Mouse (Mus musculus) adrenal gland, adult 8-10 months (tissue): ENCODE measurements around the gene Gm20458. TPM values are rescaled to one million over a fixed set of nuclear protein-coding genes. Genes with fewer than 3 reads are reported as not detected.
A peak's percentile ranks its signal among the peaks of the same experiment; 100 is the strongest.

Experiments
- DNase-seq: peaks from one replicate; pipeline ENCODE4 v3.0.0; 2022
- total RNA-seq, 4 experiments: library from RNA; stranded (reverse); gene quantifications; 2 replicates each; pipeline ENCODE4 v1.2.4; 2022

Gm20458 gene
- total RNA-seq, 4 experiments from 2014 or later = 2.3 to 7.3 (median 4.6) TPM; not detected in 1

DNA sequence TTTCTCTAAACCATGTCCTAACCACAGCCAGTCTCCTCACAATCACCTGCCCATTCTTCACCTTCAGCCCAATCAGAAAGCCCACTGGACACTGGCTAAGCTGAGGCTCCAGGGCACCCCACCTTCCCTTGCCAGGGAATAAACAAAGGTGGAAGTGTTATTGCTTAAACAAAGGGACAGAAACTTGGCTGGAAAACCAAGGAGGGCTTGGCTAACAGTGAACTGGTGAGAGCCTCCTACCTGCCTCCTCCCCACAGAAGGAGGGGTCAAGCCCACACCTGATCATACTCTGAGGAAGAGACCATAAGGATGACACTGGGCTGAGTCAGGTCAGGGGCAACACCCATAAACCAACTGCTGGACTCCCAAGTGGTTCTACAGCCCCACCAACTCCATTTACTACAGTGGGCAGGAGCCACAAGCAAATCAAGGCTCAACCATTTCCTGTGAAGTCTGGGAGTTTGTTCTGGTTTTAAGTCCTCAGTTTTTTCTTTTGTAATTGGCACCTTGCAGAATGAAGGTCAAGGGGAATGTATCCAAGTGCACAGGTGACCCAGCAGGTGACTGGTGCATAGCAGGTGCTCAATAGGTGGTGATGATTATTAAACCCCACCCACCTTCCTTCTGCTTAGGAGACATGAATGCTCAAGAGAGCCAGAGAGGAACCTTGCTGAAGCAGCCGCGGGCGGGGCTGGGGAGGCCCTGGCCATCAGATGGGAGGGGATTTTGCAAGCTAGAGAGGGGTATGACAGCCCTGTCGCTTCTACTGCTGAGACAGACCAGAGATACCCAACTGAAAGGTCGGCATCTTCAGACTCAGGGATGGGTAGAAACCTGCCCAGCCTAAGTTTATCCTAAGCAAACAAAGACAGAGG is 25.3 kb upstream of the Gm20458 start:
- no peak for DNase-seq

DNA sequence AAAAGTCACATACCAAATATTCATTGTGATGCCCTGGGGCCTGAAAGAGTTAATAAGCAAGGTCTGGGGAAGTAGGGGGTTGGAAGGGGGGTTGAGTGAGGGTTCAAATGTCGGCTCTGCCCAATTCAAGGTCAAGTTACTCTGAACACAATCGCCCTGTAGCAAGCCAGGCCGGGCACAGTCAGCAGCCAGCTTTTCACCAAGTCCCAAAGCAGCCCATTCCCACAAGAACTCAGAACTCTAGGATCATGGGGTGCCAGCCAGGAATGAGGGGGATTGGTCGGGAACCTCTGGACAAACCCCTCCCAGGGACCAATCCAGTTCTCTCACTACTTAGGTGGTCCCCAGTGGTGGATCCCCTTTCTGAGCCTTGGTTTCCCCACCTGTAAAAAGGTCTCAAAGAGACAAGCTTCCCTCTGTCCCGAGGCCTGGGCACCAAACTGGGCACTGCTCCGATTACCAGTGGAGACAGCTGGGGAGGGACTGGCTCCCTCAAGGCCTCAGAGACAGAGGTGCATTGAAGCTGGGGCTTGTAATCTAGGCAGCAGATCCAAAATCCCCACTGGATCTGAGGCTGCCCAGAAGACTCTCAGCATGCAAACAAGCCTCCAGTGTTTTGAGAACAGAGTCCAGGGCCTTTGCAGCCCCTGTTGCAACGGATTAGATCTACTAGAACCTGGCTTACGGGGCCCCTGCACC is 24.4 kb upstream of the Gm20458 start:
- DNase-seq = no peak

DNA sequence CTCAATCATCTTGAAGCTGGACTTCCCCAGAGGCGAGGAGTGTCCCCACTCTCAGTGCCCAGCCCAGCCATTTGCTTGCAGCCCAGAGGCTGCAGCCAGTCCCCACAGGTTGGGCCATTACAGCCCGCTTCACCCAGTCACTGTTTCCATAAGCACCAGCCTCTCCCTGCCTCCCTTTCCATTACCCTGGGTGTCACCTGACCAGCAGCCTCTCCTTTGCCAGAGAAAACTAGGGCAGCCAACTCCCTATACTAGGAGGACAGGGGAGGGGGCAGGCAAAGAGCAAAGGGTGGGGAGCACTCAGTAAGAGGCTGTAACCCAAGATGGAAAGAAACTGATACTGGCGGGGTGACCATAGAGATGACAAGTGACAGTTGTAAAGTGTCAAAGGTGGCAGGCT is 23.8 kb upstream of the Gm20458 start:
- no peak for DNase-seq

DNA sequence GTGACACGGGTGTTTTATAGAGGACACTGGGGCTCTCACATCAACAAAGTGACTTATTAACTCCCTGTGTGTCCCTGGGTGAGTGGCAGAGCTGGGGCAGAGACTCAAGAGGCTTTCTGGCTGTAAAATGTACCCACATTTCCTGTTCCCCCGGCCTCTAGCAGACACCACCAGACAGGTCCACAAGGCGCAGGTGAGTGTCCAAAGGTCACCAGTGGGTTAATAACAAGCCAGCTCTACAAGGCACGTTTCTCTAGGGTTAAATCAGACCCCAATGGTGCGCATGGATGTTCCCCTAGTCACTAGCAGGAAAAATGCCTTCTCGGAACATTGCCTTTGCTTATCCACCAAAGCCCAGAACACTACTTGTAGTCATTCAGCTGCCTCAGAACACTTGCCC is 23.1 kb upstream of the Gm20458 start:
- no peak for DNase-seq

DNA sequence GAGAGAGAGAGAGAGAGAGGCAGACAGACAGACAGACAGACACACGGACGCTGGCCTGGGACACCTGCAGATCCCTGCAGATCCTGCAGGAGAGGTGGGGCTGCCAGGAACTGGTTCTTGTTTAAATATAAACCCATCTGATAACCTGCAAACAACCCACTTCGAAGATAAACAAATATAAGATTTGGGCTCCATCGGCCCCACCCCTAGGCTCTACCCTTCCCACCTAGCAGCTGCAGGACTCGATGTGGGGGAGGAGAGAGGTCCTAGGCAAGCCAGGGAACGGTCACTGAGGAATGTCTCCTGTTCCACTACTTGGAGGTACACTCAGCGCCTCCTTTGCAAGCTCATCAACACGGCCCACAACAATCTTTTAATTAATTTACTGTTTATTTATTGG is 22.5 kb upstream of the Gm20458 start:
- DNase-seq = no peak

DNA sequence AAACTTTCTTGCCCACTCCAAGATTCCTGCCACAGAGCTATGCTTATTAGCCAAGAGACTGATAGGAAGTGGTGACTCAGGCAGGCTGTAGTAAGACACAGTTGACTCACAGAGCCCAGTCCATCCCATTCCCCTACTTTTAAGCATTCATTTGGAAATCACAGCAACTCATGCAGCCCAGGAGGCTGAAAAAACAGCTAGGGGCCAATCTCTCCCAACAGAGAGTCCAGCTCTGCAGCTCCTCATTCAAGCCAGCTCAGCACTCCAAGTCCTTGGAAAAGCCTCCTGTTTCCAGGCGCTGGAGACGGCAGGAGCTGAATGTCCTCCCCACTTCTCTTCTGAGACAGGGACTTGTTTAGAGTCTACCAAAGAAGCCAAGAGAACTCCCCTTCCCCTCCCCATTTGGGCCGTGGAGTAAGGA is 21.8 kb upstream of the Gm20458 start:
- no peak for DNase-seq

DNA sequence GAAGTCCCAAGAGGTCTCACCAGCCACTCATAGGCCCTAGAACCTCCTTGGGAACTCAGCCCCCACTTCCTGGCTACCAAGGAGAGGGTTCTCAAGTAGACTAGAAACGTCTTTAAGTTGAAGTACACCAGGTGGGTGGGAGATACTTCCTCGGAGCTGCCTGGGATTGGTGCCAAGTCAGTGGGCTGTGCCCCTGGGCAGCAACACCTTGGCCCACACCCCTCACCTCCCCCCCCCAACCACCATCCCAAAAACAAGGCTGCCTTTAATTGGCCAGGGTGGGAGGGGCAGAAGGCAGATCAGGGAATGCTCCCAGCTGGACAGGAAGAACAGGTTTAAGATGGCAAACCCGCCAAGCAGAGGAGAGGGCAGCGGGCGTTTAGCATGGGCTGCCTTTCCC is 20.5 kb upstream of the Gm20458 start:
- DNase-seq = no peak

DNA sequence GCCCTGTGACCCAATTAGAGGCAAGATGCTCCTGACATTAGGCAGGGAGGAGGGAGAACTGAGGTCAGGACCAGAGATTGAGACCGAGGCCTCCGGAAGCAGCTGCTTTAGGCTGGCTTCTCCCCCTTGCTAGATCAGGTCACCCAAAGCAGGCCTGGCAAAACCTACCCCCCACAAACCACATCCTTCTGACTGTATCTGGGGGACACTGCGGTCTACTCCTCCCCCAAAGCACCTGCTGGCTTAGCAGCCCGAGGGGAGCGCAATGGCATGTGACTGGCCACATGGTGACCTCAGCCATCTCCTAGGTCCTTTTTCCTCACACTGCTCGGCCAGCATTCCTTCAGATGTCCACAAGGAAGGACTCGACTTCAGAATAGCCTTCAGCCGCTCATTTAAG is 19.6 kb upstream of the Gm20458 start:
- DNase-seq = no peak

DNA sequence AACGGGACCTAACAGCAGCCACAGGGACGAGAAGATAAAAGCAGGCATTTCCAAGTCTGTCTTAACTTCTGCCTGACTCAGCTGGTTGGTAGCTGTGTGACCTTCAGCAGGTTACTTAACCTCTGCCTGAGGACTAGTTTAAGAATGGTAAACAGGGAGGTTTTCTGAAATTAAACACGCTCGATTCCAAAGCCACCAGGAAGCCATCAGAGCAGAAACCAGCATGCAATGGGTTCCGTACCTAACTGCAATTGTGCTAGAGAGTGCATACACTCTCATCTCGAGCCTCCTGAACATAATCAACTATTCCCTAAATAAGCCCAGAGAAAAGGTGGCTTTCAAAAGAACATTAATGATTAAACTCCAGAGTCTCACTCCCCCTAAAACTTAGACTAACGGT is 19.0 kb upstream of the Gm20458 start:
- DNase-seq = no peak

DNA sequence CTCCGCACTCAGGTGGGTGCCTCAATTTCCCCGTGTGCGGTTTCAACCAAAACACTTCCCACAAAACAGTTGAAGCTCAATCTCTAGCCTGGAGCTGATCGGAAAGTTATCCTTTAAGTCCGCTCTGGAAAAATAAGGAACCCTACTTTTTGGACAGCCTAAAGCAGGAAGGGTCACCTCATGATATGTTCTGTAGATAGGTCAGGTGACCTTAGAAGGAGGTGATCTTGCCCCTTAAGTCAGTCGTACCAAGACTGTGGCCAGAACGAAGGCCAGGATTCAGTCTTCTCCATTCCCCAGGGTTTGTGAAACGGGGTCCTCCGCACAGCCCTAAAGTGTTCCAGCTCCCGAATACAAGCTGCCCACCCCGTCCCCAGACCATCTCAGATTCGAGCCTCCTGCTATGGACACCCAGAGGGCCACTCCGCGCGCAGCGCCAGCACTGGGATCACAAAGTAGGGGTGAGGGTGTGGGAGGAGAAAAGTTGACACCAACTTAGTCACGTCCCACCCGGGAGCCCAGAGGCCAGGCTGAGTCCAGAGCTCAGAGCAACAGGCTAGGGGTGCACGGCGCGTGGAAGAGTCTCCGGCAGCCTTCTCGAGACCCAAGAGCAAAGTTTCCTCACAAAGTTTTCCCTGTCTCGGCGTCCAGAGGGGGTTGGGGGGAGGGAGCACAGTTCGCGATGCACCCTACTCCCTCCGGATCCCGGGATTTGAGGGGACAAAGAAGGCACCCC is 18.3 kb upstream of the Gm20458 start:
- no peak for DNase-seq

DNA sequence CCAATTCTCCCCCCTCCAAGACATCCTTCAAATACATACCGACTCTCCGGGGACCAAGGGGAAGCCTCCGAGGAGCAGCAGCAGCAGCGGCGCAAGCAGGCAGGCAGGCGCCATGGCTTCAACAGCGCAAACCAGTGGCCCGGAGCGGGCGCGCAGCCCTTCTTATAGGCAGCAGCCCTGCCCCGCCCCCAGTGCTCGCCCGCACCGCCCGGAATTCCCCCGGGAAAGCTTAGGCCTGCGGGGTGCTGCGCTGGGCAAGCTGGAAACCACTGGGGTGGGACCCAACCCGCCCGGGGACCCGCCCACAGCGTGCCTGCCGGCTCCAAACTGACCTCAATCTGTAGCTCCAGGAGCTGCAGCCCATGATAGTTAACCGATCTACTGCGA is 17.7 kb upstream of the Gm20458 start:
- DNase-seq = peak; percentile 86

DNA sequence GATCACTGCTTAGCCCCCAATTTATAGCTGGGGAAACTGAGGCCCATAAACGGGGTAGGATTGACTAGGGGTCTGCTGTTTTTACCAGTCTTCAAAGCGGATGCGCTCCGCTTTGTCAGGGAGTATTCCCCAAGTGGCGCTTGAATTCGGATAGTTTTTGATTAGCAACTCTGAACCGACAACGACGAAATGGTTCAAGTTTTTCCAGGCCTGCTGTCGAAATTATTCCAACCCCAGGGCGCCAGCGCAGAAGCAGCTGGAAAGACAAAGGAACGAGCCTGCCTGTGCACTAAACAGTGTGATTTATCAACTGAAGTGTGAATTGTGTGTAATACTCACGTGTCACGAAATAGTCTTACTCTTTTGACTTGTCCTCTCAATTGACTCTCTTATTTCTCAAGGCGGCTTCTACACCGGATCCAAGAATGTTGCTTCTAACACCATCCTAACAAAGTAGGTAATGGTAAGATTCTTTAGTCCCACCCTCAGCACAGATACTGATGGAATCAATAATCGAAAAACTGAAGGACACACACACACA is 17.2 kb upstream of the Gm20458 start, which contains the start of gene Sdc4:
Gene Sdc4 (minus strand): TSS at position 428 of the 541 bp plus-strand sequence.
- no peak for DNase-seq

DNA sequence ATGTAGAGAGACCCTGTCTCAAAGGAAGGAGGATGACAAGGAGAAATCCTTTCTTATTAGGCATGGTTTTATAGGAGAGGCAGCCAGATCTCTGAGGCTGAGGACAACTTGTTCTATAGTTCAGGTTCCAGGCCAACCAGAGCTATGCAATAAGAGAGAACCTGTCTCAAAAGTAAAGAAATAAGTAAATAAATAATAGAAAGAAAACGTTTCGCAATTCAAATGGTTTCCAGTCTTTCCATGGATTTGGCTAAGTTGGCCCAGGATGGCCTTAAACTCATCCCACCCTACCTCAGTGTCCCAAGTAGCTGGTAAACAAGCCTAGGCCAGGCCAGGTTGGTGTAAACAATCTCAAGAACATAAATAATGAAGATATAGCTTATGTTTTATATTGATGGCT is 16.1 kb upstream of the Gm20458 start:
- DNase-seq = no peak

DNA sequence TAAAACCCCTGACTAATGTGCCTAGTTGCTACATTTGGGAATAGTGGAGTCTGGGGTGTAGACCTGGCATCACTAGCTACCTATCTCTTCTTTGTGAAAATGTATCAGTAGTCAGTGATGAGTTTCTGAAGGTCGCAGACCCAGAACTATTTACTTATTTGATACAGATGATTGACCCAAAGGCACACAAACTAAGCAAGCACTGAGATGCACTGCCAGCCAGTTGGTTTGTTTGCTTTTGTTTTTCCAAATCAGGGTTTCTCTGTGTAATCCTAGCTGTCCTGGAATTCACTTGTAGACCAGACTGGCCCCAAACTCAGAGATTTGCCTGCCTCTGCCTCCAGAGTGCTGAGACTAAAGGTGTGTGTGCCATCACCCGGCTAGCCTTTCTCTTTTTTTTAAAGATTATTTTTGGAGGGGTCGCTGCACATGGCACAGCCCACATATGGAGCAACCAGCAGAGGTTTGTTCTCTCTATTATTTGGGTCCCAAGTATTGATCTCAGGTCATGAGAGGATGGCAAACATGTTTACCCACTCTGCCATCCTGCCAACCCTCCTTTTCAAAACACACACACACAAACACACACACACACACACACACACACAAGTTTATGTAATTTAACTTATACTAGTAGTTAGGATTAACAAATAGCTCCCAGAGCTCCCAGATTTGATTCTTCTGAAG is 15.2 kb upstream of the Gm20458 start:
- no peak for DNase-seq

DNA sequence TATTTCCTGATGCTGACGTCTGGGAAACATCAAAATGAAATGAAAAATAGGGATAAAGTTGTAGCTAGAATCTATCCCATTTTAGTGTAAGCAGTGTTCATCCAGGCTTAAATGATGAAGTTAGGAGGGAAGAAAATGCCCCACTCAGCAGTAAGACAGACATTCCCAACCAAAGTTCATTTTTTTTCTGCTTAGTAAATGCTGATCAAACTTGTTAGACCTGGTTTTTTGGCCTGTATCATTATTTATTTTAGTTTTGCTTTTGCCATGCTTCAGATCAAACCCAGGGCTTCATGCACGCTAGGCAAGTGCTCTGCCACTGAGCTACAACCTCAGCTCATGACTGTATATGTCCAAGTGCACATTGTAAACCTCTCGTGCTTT is 14.7 kb upstream of the Gm20458 start:
- DNase-seq = no peak

DNA sequence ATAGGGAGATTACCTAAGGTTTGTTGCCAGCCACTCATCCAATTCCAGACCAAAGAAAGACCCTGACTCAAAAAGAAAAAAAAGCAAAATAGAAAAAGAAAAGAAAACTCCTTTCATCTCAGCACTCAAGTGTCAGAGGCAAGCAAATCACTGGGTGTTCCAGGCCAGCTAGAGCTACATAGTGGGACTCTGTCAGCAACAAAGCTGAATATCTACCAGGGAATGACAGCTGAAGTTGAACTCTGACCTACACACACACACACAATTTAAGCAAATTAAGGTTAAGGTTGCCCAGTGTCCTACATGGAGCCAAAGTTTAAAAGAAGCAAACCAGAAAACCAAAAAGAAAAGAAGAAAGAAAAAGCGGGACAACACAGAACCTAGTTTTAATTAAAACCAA is 12.6 kb upstream of the Gm20458 start:
- DNase-seq = no peak

DNA sequence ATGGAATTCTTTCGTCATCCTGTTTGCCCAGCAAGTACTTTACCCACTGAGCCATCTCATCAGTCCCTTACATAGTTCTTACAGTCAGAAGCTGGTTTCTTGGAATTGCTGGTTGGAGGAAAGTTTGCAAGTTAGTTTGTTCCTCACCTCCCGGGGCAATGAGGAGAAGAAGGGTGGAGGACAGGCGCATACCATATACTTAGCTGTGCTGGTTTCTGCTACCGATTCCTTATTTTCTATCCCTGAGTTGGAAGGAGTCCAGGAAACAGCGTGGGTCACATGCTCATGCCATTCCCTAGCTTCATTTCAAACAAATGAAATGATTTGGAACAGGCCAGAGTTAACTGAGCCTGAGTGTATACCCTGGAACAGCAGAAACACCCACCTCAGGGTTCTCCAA is 11.8 kb upstream of the Gm20458 start:
- no peak for DNase-seq

DNA sequence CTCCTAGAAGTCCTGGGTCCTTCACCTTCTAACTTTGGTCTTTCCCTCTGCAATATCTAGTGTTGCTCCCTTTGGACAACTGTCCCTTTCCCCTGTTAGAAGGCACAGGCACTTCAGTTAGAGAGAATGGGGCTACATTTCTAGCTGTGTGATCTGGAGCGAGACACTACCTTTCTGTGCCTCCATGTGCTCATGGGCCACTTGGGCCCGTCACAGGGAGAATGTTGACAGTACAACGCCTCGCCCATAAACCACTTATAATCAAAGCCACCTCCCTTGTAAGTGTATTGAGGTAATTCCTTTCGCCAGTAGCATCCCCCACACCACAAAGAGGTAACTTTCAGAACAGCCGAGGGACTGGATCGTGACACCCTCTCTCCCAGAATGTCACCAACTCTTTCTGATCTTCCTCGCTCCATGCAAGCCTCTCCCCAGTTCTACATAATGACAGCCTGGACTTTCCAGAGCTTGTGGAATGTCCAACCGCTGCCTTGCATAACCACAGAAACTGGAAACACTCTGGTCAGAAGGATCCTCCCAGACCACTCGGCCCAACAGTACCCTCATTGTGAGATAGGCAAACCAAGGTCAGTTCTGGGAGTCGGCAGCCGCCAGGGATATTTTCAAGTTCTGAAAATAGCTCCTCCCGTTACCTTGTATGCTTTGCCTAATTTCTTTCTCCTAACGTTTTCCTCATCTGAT is 11.3 kb upstream of the Gm20458 start:
- DNase-seq = no peak

DNA sequence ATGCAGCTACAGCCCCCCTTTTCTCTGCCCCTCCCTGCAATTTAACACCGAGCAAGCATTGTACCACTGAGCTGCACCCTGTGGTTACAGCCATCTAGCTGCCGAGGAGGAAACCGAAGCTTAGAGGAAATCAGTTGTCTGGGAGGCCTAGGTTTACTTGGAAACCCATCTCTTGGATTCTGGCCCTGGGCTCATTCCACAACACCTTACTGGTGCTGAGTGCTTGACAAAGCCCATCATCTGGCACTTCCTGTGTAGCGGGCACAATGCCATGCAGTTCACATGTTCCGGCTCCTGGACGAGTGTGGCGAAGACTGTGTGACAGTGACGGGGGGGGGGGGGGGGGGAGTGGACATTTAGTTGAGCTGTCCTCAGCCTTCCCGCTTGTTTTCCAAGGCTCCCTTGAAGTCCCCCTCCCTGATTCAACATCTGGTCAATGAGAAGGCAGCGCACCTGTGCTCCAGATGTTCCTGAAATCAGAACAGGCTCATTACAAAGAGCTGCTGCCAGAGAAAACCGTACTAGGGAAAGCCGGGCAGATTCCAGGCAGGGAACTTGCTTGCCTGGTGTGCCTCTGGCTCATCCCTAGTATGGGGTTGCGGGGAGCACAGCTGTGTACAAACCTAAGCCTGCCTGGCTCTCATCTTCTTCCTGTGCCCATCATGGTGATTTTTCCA is 8.6 kb upstream of the Gm20458 start:
- no peak for DNase-seq

DNA sequence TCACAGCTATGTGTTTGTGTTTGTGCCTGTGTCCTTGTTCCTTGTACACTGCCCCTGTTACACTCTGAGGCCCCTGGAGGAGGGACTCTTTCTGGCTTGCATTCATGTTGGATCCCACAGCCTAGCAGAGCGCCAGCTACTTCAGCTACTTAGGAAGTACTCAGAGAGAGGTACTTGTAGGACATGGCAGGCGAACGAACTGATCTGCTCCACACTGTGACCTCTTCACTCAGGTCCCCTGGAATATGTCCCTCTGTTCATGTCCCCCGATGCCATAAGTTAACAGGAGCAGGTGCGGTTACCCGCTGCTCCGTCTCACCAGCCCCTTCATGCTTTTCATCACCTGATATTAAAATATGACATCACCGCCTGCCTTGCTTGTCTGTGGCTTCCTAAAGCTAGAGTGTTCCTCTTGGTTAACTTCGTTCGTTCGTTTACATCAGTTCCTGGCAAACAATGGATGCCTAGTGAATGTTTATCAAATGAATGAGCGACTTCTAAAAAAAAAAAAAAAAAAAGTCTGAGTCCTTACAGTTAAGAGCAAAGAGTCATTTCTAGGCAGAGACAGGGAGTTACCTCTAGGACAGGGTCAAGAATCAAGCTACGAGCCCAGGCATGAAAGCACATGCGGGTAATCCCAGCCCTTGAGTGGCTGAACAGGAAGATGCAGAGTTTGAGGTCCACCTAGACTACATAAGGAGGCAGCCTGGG is 7.6 kb upstream of the Gm20458 start:
- DNase-seq = no peak
